Mouse (Mus musculus): ENCODE results near the gene Rangrf.
"Not testable (repeated sequence)": the region's sequence is repeated elsewhere in the genome, so short reads cannot be mapped to it uniquely, and the experiment has no call there.

GRCm38 (mm10) chr11:69006575-69006974, 31.6 kb upstream of the Rangrf start:
- not testable (repeated sequence) for TF ChIP-seq CTCF (conservative IDR thresholded peaks at IDR 0.05; ENCODE audit: low read length); NANOG (IDR thresholded peaks at IDR 0.05; ENCODE audit: borderline replicate concordance, low read length); POU5F1 (IDR thresholded peaks at IDR 0.05; ENCODE audit: borderline replicate concordance, low read length)

All from E14TG2a.4 (cell line).